Mouse (Mus musculus) splenic B cell, adult 2 months (primary cell): Measurements from ENCODE around the gene Trrap.

Source experiments
- DNase-seq: peaks from one replicate; pipeline ENCODE4 v3.0.0-alpha.2; 2011; ENCODE audit warnings: low read depth, low spot score
- H3K27me3 ChIP-seq: 2 replicates; pipeline ENCODE4 v1.6.1; 2012; ENCODE audit warnings: mild to moderate bottlenecking, low read length, moderate library complexity, mixed read lengths; ENCODE audit not compliant: control insufficient read depth, poor library complexity, insufficient read depth, severe bottlenecking
- H3K36me3 ChIP-seq: 2 replicates; pipeline ENCODE4 v1.6.1; 2012; ENCODE audit warnings: mild to moderate bottlenecking, low read length, moderate library complexity, mixed read lengths; ENCODE audit not compliant: control insufficient read depth, poor library complexity, insufficient read depth, severe bottlenecking

The Trrap gene

DNA sequence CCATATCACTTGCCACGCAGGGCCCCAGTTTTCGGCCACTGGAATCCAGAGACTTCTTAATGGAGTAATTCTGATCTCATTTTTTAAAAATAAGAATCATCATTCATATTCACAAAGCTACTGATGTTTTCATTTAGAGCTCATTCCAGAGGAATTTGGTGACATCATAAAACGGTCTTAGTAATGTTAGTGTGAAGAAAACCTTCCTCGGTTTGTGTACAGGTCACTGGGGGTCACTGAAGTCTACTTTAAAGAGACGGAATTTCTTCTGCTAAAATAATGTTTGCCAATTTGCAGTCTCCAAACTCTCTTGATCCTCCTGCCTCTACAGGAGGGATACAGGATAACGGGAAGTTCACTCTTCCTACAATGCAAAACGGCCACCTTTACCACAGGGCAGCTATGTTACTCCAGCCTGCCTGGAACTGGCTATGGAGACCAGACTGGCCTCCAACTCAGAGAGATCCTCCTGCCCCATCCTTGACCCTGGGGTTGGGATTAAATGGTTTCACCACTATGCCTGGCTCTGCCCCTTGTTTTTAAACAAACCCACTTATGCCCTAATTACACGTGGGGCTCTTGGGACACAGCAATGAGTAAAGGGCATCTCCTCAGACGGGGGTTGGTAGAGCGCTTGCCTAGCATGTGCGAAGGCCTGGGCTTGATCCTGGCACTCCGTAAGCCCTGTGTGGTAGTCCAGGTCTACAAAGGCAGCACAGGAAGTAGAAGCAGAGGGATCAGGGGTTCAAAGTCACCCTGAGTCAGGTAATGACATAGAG, 137.0 kb downstream of the Trrap start:
- Histone ChIP-seq H3K36me3 (no peaks in the 10 kb centered on the region; the same call in 1 of the 2 replicates), H3K27me3 (no peaks in the 10 kb centered on the region)
- no peak for DNase-seq

DNA sequence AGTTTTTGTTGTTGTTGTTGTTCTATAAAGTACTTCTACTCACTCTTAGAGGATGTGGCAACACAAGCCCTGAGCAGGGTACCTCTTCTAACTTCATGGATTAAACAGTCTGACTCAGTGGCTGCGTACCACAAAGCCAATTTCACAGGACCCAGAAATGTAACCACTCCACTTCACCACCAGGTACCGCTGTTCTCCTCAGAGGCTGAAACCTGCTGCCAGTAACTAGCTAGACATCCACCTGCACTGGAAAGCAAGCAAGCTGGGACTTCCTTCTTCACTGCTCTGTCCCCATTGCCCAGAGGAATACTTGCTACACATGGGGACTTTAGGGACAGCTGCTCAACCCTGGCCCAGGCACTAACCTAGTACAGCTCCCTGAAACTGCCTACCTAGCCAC, 140.1 kb downstream of the Trrap start:
- H3K36me3 ChIP-seq = no peaks in the 10 kb centered on the region
- peak; percentile 4 for DNase-seq

More for the DNA sequence above, 140.1 kb downstream of the Trrap start:
- H3K27me3 ChIP-seq = no peaks in the 10 kb centered on the region
